Mouse (Mus musculus): Measurements from ENCODE around the gene Igfbp2. TPM values are rescaled to one million over a fixed set of nuclear protein-coding genes. Genes with fewer than 3 reads are reported as not detected.

Igfbp2 gene
- polyA plus RNA-seq, 1 experiment = 76.3 TPM

DNA sequence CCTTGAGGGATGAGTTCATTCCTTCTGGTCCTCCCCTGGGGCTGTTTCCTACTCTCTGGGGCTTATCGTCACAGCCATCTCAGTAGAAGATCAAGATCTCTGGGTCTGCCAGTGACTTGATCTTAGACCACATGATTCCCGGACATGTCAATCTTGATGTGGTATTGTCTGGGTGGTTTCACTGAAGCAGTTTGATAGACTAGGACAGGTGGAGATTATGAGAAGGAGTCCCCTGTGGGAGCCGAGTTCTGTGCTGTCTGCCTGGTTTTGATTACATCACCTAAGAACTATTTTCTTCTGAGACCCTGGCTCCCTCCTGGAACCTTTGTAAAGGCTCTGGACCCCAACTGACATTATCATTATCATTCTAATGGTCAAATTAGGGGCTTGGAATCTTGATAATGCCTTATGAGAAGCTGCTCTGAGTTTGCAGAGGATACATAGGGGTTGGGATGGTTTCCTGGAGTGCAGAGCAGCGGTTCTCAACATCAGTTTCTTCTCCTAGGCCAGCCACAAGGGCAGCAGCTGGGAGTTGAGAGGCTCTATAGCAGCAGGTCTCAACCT is 27.1 kb upstream of the Igfbp2 start:
- Histone ChIP-seq H3K4me3 (ENCODE audit: insufficient read depth, low read length) (no peak overlapping the region), H3K4me1 (ENCODE audit: control insufficient read depth, insufficient read depth, low read length) (no peaks in the 10 kb centered on the region), H3K27ac (ENCODE audit: insufficient read depth, low read length) (no peak overlapping the region)
- TF ChIP-seq POLR2A (IDR thresholded peaks at IDR 0.05; ENCODE audit: extremely low read depth, insufficient read depth, low read length) (no peak), CTCF (IDR thresholded peaks at IDR 0.05; ENCODE audit: extremely low read depth, insufficient read depth, low read length) (no peak)

DNA sequence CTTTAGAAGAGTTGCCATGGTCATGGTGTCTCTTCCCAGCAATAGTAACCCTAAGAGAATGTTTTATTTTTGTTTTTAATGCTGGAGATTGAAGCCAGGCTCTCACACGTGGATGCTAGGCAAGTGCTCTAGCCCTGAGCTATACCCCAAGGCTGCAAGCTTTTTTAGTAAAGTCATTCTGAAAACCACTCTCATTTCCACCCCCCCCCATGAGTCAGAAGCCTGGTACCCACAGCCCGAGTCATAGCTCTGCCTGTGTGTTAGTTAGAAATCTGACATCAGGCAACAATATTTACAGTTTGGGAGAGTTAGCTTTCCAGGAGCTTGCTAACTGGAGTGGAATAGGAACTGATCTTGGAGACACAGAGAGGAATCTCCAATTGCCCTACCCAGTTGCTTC is 25.9 kb upstream of the Igfbp2 start:
- no peak overlapping the region for H3K27ac ChIP-seq (ENCODE audit: insufficient read depth, low read length)
- H3K4me3 ChIP-seq (ENCODE audit: insufficient read depth, low read length) = no peak overlapping the region
- no peak for TF ChIP-seq POLR2A (IDR thresholded peaks at IDR 0.05; ENCODE audit: extremely low read depth, insufficient read depth, low read length)
- TF ChIP-seq CTCF (IDR thresholded peaks at IDR 0.05; ENCODE audit: extremely low read depth, insufficient read depth, low read length) = no peak
- no peaks in the 10 kb centered on the region for H3K4me1 ChIP-seq (ENCODE audit: control insufficient read depth, insufficient read depth, low read length)

DNA sequence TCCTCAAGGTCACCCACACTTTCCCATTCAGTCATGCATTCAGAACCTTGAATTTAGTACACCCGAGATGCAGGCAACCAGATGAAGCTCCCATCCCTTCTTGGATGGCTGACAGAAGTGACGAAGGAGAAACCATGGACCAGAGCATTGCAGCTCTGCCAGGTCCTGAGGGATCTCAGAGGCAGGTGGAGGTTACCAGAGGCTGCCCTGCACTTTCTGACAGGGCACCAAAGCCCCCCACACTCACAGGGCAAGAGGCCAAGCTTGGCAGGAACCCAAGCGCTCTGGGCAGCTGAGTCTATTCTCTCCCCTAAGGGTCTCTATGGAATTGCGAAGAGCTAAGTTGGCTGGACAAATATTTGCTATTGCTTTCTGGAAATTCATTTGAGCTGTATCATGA is 20.3 kb upstream of the Igfbp2 start:
- Histone ChIP-seq H3K27ac (ENCODE audit: insufficient read depth, low read length) (no peak overlapping the region), H3K4me3 (ENCODE audit: insufficient read depth, low read length) (no peak overlapping the region), H3K4me1 (ENCODE audit: control insufficient read depth, insufficient read depth, low read length) (no peaks in the 10 kb centered on the region)
- TF ChIP-seq POLR2A (IDR thresholded peaks at IDR 0.05; ENCODE audit: extremely low read depth, insufficient read depth, low read length) (no peak), CTCF (IDR thresholded peaks at IDR 0.05; ENCODE audit: extremely low read depth, insufficient read depth, low read length) (no peak)

DNA sequence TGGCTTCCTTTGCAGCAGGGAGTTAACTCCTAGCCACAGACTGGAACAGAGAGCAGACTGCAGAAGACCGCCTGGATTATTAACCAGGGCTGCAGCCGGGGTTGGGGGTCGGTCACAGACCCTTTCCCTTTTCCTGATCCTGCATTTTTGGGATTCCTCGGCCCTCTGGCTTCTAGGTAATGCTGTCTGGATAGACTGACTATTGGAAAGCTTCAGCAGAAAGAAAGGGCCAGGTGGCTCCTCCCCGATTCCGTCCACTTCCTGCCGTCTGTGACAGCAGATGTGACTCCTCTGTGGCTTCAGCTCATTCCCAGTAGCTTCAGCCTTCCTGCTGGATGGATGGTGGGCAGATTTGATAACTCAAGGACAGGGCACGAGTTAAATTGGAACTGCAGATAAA is 19.3 kb upstream of the Igfbp2 start:
- TF ChIP-seq CTCF (IDR thresholded peaks at IDR 0.05; ENCODE audit: extremely low read depth, insufficient read depth, low read length) (no peak), POLR2A (IDR thresholded peaks at IDR 0.05; ENCODE audit: extremely low read depth, insufficient read depth, low read length) (no peak)
- no peak overlapping the region for H3K4me3 ChIP-seq (ENCODE audit: insufficient read depth, low read length)
- H3K4me1 ChIP-seq (ENCODE audit: control insufficient read depth, insufficient read depth, low read length) = no peaks in the 10 kb centered on the region
- no peak overlapping the region for H3K27ac ChIP-seq (ENCODE audit: insufficient read depth, low read length)

DNA sequence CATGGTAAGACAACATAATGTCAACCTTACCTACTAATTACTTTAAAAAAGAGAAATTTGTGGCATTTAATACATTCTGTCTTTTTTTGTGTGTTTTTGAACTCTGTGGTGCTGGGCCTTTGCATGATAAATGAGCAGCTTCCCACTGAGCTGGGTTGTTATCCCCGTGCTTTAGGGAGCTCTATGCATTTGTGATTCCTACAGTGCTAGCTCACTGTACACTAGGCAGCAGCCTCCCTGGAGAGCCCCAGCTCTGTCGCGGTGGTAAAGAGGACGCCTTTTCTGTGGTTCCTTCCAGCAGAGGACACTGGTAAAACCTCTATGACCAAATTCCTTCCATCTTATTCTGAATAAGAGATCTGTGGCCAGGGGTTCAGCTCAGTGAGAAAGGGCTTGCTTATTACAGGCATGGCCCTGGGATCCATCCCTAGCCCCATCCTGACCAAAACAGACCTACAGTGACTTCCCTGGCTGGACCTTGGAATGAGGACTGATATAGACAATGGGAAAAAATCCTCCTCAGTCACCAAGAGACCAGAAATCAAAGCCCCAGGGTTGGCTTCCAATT is 18.7 kb upstream of the Igfbp2 start:
- H3K27ac ChIP-seq (ENCODE audit: insufficient read depth, low read length) = no peak overlapping the region
- TF ChIP-seq POLR2A (IDR thresholded peaks at IDR 0.05; ENCODE audit: extremely low read depth, insufficient read depth, low read length) = no peak
- TF ChIP-seq CTCF (IDR thresholded peaks at IDR 0.05; ENCODE audit: extremely low read depth, insufficient read depth, low read length) = no peak
- no peaks in the 10 kb centered on the region for H3K4me1 ChIP-seq (ENCODE audit: control insufficient read depth, insufficient read depth, low read length)
- H3K4me3 ChIP-seq (ENCODE audit: insufficient read depth, low read length) = no peak overlapping the region

DNA sequence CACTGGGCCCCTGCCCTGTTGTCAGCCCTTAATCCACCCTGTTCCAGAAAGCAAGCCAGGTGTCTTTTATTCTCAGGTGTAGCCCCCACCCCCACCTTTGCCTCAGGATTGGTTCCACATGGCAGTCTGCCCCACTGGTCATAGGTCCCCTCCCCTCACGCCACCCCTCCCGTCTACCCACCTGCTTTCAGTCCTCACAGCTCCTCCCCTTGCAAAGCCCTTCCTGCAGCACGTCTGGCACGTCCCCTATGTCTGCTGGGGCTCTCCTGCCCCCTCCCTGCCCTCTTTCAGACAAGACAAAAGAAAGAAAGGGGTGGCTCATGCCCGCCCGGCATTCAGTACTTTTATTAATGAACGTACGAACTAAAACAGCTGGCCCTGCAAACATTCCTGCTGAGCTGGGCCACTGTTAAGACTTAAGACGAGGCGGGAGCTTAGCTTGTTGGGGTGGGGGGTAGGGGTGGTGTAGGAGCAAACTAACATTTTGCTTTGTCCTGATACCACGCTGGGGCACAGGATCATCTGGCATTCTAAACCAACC is 18.2 kb upstream of the Igfbp2 start:
- Histone ChIP-seq H3K27ac (ENCODE audit: insufficient read depth, low read length) (no peak overlapping the region), H3K4me1 (ENCODE audit: control insufficient read depth, insufficient read depth, low read length) (no peaks in the 10 kb centered on the region), H3K4me3 (ENCODE audit: insufficient read depth, low read length) (no peak overlapping the region)
- TF ChIP-seq CTCF (IDR thresholded peaks at IDR 0.05; ENCODE audit: extremely low read depth, insufficient read depth, low read length) = no peak
- no peak for TF ChIP-seq POLR2A (IDR thresholded peaks at IDR 0.05; ENCODE audit: extremely low read depth, insufficient read depth, low read length)

DNA sequence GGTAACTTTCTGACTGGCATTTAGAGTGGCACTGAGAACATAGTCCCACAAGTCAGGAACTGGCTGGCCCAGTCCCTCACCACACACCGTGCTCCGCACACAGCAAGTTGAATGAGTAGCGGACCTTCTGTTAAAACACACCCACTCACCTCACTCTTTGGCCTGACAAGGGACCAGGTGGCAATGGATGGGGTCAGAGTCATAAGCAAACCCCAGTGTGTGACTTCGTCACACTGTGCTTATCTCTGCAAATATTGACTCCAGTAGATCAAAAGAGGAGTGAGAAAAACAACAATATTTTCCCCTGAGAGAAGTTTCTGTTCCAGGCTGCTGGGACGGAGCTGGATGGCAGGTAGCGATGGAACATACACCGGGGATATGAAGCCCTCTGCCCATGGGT is 15.0 kb upstream of the Igfbp2 start:
- H3K4me1 ChIP-seq (ENCODE audit: control insufficient read depth, insufficient read depth, low read length) = no peaks in the 10 kb centered on the region
- H3K27ac ChIP-seq (ENCODE audit: insufficient read depth, low read length) = no peak overlapping the region
- TF ChIP-seq POLR2A (IDR thresholded peaks at IDR 0.05; ENCODE audit: extremely low read depth, insufficient read depth, low read length) (no peak), CTCF (IDR thresholded peaks at IDR 0.05; ENCODE audit: extremely low read depth, insufficient read depth, low read length) (no peak)
- H3K4me3 ChIP-seq (ENCODE audit: insufficient read depth, low read length) = no peak overlapping the region

DNA sequence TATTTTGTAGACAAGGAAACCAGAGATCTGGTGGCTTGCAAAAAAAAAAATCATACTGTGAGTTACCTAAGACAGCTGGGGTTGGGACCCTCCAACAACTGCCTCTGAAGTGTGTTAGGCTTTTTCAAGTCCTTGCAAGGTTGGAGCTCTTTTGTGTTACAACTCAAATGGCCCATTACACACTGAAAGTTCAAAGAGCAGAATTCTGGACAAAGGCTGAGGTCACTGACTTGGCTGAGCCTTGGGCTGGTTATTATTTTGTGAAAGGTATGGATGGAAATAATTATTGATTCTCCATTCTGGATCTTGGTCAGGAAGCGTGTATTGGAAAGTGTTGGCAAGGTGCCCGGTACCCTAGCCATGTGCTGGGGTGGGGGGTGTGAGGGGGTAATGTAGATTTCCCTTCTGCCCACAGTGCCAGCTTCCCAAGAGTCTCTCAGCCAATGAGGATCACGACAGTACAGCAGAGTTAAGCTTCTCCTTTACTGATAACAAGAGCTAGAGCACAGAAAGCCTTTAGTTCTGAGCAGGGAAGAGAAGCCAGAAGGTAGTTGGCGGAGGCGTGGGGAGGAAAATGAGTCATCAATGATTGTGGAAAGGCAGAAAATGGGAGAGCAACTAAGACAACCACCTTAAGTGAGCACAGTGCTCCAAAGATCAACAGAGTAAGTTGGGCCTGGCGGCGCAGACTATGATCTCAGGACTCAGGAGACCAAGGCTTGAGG is 14.2 kb upstream of the Igfbp2 start:
- no peak overlapping the region for H3K4me3 ChIP-seq (ENCODE audit: insufficient read depth, low read length)
- TF ChIP-seq POLR2A (IDR thresholded peaks at IDR 0.05; ENCODE audit: extremely low read depth, insufficient read depth, low read length) (no peak), CTCF (IDR thresholded peaks at IDR 0.05; ENCODE audit: extremely low read depth, insufficient read depth, low read length) (no peak)
- no peak overlapping the region for H3K27ac ChIP-seq (ENCODE audit: insufficient read depth, low read length)
- no peaks in the 10 kb centered on the region for H3K4me1 ChIP-seq (ENCODE audit: control insufficient read depth, insufficient read depth, low read length)

DNA sequence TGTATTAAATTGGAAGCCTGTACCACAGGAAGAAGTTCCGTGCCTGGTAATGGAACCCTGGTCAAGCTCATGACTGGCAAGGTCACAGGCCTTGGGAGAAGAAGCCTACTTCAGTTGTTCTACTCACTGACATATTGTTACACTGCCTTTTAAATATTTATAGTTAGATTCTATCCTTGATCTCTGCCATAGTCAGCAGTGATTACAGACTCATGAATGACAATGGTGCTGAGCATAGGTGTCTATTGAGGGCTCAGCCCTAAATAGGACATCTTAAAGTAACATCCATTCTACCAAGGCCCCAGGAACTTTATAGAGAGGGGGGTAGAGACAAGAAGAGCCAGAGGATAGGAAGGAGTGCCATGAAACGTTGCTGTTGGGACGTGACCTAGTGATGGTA is 13.2 kb upstream of the Igfbp2 start:
- no peaks in the 10 kb centered on the region for H3K4me1 ChIP-seq (ENCODE audit: control insufficient read depth, insufficient read depth, low read length)
- no peak overlapping the region for H3K27ac ChIP-seq (ENCODE audit: insufficient read depth, low read length)
- H3K4me3 ChIP-seq (ENCODE audit: insufficient read depth, low read length) = no peak overlapping the region
- TF ChIP-seq CTCF (IDR thresholded peaks at IDR 0.05; ENCODE audit: extremely low read depth, insufficient read depth, low read length) (no peak), POLR2A (IDR thresholded peaks at IDR 0.05; ENCODE audit: extremely low read depth, insufficient read depth, low read length) (no peak)
